Mouse (Mus musculus): ENCODE results near the gene Herc6. TPM values are rescaled to one million over a fixed set of nuclear protein-coding genes. Genes with fewer than 3 reads are reported as not detected.
"Not testable (repeated sequence)": the region's sequence is repeated elsewhere in the genome, so short reads cannot be mapped to it uniquely, and the experiment has no call there.

The Herc6 gene
- polyA plus RNA-seq, 1 experiment from 2014 or later = 3.8 TPM

DNA sequence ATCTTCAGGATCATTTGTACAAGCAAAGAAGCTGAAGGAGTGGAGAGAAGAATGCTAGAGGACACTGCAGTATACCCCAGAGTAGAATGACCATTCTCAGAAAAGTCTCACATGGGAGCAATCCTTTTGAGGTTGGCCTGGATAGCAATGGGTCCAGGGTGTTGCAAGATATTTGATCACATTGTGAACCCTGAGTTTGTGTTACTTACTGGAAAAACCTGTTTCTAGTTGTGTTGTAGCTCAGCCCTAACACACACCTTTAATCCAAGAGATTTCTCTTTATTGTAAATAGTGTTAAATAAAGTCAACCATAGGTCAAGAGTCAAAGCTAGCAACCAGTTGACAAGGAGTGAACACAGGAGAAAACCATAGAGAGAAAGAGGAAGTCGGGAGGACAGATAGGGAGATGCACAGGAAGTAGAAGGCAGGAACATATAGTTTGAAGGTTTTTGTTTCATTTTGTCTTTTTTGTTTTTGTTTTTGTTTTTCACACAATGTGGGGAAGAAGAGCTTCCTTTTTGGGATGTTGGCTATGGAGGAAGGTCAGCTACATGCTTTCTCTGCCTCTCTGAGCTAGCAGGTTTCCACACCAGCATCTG lies 39.0 kb upstream of the Herc6 start:
- H3K27ac ChIP-seq = no peak overlapping the region
- WGBS (ENCODE audit: insufficient replicate concordance) = 44% methylated on average over 1 of the region's 1 CpGs
- H3K27me3 ChIP-seq (replicated peaks) = no peaks in the 10 kb centered on the region
- no peak for ATAC-seq
- H3K36me3 ChIP-seq = no peaks in the 10 kb centered on the region
- H3K9ac ChIP-seq = no peak overlapping the region
- H3K4me1 ChIP-seq = no peaks in the 10 kb centered on the region
- H3K4me3 ChIP-seq = no peak overlapping the region
- H3K4me2 ChIP-seq = no peak overlapping the region
- no peaks in the 10 kb centered on the region for H3K9me3 ChIP-seq (replicated peaks)

- H3K4me2 ChIP-seq; ATAC-seq; H3K9me3 ChIP-seq (replicated peaks); H3K27ac ChIP-seq; H3K4me3 ChIP-seq; H3K4me1 ChIP-seq; H3K27me3 ChIP-seq (replicated peaks); H3K9ac ChIP-seq; H3K36me3 ChIP-seq: not testable (repeated sequence)
These were observed 37.2 kb upstream of the Herc6 start for GRCm38 (mm10) chr6:57543591-57543990.

DNA sequence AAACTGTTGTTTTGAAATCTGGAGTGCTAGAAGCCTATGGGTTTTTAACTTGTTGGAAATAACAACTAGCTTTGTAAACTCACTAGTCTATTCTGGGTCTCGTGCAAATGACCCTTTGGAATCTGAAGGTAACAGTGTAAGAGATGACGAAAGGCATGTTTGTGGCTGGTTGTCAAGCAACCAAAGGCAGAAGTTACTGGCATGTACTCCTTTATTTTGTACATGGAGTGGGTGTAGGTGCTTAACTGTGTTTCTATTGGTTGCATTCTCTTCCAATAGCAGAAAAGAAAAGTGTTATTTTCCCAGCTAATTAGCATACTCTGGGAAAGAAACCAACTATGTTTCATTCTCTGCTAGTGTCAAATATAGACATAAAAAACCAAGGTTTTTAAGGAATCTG lies 35.9 kb upstream of the Herc6 start:
- no peaks in the 10 kb centered on the region for H3K4me1 ChIP-seq
- H3K27ac ChIP-seq = no peak overlapping the region
- H3K4me2 ChIP-seq = no peak overlapping the region
- H3K4me3 ChIP-seq = no peak overlapping the region
- H3K9me3 ChIP-seq (replicated peaks) = no peaks in the 10 kb centered on the region
- no peaks in the 10 kb centered on the region for H3K27me3 ChIP-seq (replicated peaks)
- H3K9ac ChIP-seq = no peak overlapping the region
- ATAC-seq = no peak
- H3K36me3 ChIP-seq = no peaks in the 10 kb centered on the region
- 54% methylated on average over 2 of the region's 2 CpGs for WGBS (ENCODE audit: insufficient replicate concordance)

GRCm38 (mm10) chr6:57551211-57551796 lies 29.5 kb upstream of the Herc6 start:
- H3K27me3 ChIP-seq (replicated peaks) = no peaks in the 10 kb centered on the region
- no peak overlapping the region for H3K4me3 ChIP-seq
- no peak overlapping the region for H3K27ac ChIP-seq
- H3K4me1 ChIP-seq = no peaks in the 10 kb centered on the region
- no peaks in the 10 kb centered on the region for H3K9me3 ChIP-seq (replicated peaks)
- WGBS (ENCODE audit: insufficient replicate concordance) = 51% methylated on average over 3 of the region's 3 CpGs
- no peak overlapping the region for H3K4me2 ChIP-seq
- H3K36me3 ChIP-seq = no peaks in the 10 kb centered on the region
- ATAC-seq = no peak
- no peak overlapping the region for H3K9ac ChIP-seq

- Histone ChIP-seq H3K36me3 (no peaks in the 10 kb centered on the region), H3K27me3 (replicated peaks) (no peaks in the 10 kb centered on the region), H3K9me3 (replicated peaks) (no peaks in the 10 kb centered on the region), H3K4me3 (no peak overlapping the region), H3K4me2 (no peak overlapping the region), H3K4me1 (no peaks in the 10 kb centered on the region), H3K27ac (no peak overlapping the region), H3K9ac (no peak overlapping the region)
- WGBS (ENCODE audit: insufficient replicate concordance) = 53% methylated on average over 4 of the region's 4 CpGs
- no peak for ATAC-seq
These were observed 22.9 kb upstream of the Herc6 start for GRCm38 (mm10) chr6:57557796-57558317.

- ATAC-seq = no peak
- Histone ChIP-seq H3K4me3 (no peak overlapping the region), H3K9me3 (replicated peaks) (no peaks in the 10 kb centered on the region), H3K27me3 (replicated peaks) (no peaks in the 10 kb centered on the region), H3K9ac (no peak overlapping the region), H3K4me2 (no peak overlapping the region), H3K4me1 (no peaks in the 10 kb centered on the region), H3K27ac (no peak overlapping the region), H3K36me3 (no peaks in the 10 kb centered on the region)
- 85% methylated on average over 1 of the region's 1 CpGs for WGBS (ENCODE audit: insufficient replicate concordance)
These were observed 17.3 kb upstream of the Herc6 start for GRCm38 (mm10) chr6:57563454-57563853.

DNA sequence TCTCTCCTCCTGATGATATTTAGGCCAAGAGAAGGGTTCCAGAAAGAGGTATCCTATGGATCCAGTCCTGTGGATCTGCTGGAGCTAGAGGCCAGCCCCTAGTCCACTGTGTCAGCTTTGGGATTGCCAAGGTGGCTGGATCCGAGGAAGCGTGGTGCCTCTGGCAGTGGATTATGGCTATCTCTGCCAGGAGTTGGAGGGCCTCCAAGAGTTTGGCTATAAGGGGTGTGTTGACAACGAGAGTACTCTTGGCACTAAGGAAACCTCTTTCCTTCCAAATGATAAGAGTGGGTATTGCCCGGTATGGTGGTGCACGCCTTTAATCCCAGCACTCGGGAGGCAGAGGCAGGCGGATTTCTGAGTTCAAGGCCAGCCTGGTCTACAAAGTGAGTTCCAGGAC lies 15.3 kb upstream of the Herc6 start:
- WGBS (ENCODE audit: insufficient replicate concordance) = 72% methylated on average over 7 of the region's 7 CpGs
- Histone ChIP-seq H3K27me3 (replicated peaks) (no peaks in the 10 kb centered on the region), H3K4me1 (no peaks in the 10 kb centered on the region), H3K4me3 (no peak overlapping the region), H3K36me3 (no peaks in the 10 kb centered on the region), H3K9me3 (replicated peaks) (no peaks in the 10 kb centered on the region), H3K27ac (no peak overlapping the region), H3K4me2 (no peak overlapping the region), H3K9ac (no peak overlapping the region)
- no peak for ATAC-seq

DNA sequence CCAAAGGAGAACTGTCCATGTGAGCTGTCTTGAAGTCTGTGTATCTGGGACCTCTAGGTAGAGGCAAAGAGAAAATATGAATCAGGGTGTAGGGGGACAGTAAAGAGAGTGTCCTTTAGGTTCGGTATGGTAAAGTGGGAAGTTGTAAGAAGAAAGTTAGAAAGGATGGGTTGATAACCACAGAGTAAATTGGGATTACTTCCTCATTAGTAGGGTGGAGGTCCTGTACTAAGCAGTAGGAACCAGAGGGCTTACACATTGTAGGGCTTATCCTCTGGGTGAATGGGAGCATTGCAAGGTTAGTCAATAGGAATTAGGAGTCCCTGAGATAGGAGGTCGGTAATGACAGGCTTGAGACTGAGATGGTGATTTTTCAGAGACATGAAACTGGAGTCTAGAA lies 13.2 kb upstream of the Herc6 start:
- no peak overlapping the region for H3K9ac ChIP-seq
- no peak overlapping the region for H3K27ac ChIP-seq
- H3K4me2 ChIP-seq = no peak overlapping the region
- H3K27me3 ChIP-seq (replicated peaks) = no peaks in the 10 kb centered on the region
- H3K4me1 ChIP-seq = no peaks in the 10 kb centered on the region
- 50% methylated on average over 2 of the region's 2 CpGs for WGBS (ENCODE audit: insufficient replicate concordance)
- H3K9me3 ChIP-seq (replicated peaks) = no peaks in the 10 kb centered on the region
- no peak for ATAC-seq
- no peak overlapping the region for H3K4me3 ChIP-seq
- H3K36me3 ChIP-seq = no peaks in the 10 kb centered on the region

- Histone ChIP-seq H3K4me1 (no peaks in the 10 kb centered on the region), H3K4me3 (no peak overlapping the region), H3K27me3 (replicated peaks) (no peaks in the 10 kb centered on the region), H3K36me3 (no peaks in the 10 kb centered on the region), H3K9ac (no peak overlapping the region), H3K9me3 (replicated peaks) (no peaks in the 10 kb centered on the region), H3K4me2 (no peak overlapping the region), H3K27ac (no peak overlapping the region)
- peak; percentile 24; the same call in 1 of the 2 replicates for ATAC-seq
- WGBS (ENCODE audit: insufficient replicate concordance) = 9% methylated on average over 6 of the region's 6 CpGs
These were observed 10.4 kb upstream of the Herc6 start for GRCm38 (mm10) chr6:57570170-57570974.

DNA sequence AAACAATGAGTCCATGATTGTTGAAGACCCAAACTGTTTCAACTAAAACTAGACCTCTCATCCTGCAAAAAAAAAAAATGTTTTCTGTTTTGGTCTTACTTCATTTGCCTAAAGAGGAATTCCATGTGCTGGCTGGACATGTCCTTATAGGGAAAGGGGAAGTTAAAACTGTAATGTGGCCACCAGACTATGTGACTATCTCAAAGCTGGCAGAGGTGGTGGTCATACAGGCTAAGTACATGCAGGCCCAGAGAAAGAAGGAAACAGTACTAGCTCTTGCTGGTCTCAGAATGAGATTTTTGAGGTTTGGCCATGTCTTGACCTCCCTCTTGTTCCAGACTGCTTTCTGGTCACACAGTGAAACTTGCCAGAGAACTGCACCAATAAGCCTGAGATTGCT lies 9.2 kb upstream of the Herc6 start:
- H3K4me1 ChIP-seq = no peaks in the 10 kb centered on the region
- no peak overlapping the region for H3K27ac ChIP-seq
- no peaks in the 10 kb centered on the region for H3K36me3 ChIP-seq
- H3K27me3 ChIP-seq (replicated peaks) = no peaks in the 10 kb centered on the region
- H3K9me3 ChIP-seq (replicated peaks) = no peaks in the 10 kb centered on the region
- no peak for ATAC-seq
- no peak overlapping the region for H3K9ac ChIP-seq
- no peak overlapping the region for H3K4me3 ChIP-seq
- no peak overlapping the region for H3K4me2 ChIP-seq

DNA sequence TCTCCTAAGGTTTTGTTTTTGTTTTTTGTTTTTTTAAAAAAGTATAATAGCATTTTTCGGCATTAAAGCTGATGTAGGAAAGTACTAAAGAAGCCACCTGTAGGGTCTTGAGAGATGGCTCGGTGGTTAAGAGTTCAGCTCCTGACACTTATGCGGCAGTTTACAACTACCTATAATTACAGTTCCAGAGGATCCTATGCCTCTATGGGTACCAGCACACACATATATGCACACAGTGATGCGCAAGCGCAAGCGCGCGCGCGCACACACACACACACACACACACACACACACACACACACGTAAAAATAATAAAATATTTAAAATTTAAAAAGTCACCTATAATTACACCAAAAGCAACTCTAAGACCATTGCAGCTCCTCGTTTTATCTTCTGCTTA lies 795 bp downstream of the Herc6 start:
- no peak for ATAC-seq
- peak overlapping the region; percentile 68 for H3K4me3 ChIP-seq
- WGBS (ENCODE audit: insufficient replicate concordance) = 70% methylated on average over 12 of the region's 12 CpGs
- peaks cover 6% of the 10 kb centered on the region; the same call in 1 of the 2 replicates for H3K4me1 ChIP-seq
- H3K27ac ChIP-seq = peak overlapping the region; percentile 62; the same call in 1 of the 2 replicates
- H3K27me3 ChIP-seq (replicated peaks) = no peaks in the 10 kb centered on the region
- H3K36me3 ChIP-seq = peaks cover 3% of the 10 kb centered on the region; the same call in 1 of the 2 replicates
- no peaks in the 10 kb centered on the region for H3K9me3 ChIP-seq (replicated peaks)
- H3K9ac ChIP-seq = peak overlapping the region; percentile 76
- peak overlapping the region; percentile 78 for H3K4me2 ChIP-seq

DNA sequence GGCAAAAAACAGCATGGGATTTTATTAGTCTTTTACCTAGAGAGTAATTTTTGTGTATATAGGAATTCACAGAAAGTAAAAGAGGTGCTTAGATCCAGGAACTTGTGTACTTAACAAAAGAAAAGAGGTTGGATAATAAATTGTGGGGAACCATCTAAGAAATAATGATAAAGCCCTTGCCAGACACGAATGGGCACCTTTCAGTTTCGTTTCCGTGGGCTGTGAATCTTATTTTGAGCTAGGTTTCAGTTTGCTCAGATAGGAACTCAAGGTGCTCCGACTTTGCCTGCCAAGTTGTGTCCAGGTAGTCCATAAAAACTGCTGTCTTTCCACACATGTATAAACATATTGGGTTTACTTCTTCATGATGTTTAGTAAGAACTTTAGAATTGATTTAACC lies 1.6 kb downstream of the Herc6 start:
- Histone ChIP-seq H3K36me3 (peaks cover 3% of the 10 kb centered on the region; the same call in 1 of the 2 replicates), H3K4me3 (no peak overlapping the region), H3K9ac (no peak overlapping the region), H3K4me2 (peak overlapping the region; percentile 27), H3K4me1 (peaks cover 6% of the 10 kb centered on the region; the same call in 1 of the 2 replicates), H3K27me3 (replicated peaks) (no peaks in the 10 kb centered on the region), H3K27ac (no peak overlapping the region), H3K9me3 (replicated peaks) (no peaks in the 10 kb centered on the region)
- 69% methylated on average over 4 of the region's 4 CpGs for WGBS (ENCODE audit: insufficient replicate concordance)
- no peak for ATAC-seq

All from liver, embryonic 12.5 days (tissue).